Mouse (Mus musculus) neural tube, embryonic 14.5 days (tissue): Measurements from ENCODE around the gene Pde4dip. TPM values are rescaled to one million over a fixed set of nuclear protein-coding genes. Genes with fewer than 3 reads are reported as not detected.

Experiments
- ATAC-seq: fragments of 200-750 bp; cut with Nextera tagmentation; 2 replicates; pipeline ENCODE4 v1.8.0; 2017; ENCODE audit warnings: low read depth, mild to moderate bottlenecking, moderate TSS enrichment, moderate library complexity
- H3K27ac ChIP-seq: fragments of 300-500 bp; sonication (generic); 2 replicates; pipeline ENCODE4 v1.5.1; 2014; ENCODE audit warnings: low read depth, mild to moderate bottlenecking, control low read depth, low read length, moderate library complexity, mixed read lengths
- H3K27me3 ChIP-seq: fragments of 300-500 bp; sonication (generic); 2 replicates; pipeline ENCODE4 v1.6.1; 2014; ENCODE audit warnings: low read length; ENCODE audit not compliant: control insufficient read depth, insufficient read depth
- H3K36me3 ChIP-seq: fragments of 300-500 bp; sonication (generic); 2 replicates; pipeline ENCODE4 v1.6.1; 2014; ENCODE audit warnings: low read length, mixed read lengths; ENCODE audit not compliant: control insufficient read depth, insufficient read depth
- H3K4me1 ChIP-seq: fragments of 300-500 bp; sonication (generic); 2 replicates; pipeline ENCODE4 v1.6.1; 2014; ENCODE audit warnings: low read length; ENCODE audit not compliant: control insufficient read depth, insufficient read depth
- H3K4me2 ChIP-seq: fragments of 300-500 bp; sonication (generic); 2 replicates; pipeline ENCODE4 v1.6.1; 2014; ENCODE audit warnings: mild to moderate bottlenecking, low read depth, low read length, control low read depth
- H3K4me3 ChIP-seq: fragments of 300-500 bp; sonication (generic); 2 replicates; pipeline ENCODE4 v1.5.1; 2014; ENCODE audit warnings: low read depth, low read length, control low read depth, mixed read lengths
- H3K9ac ChIP-seq: fragments of 300-500 bp; sonication (generic); replicated peaks from 2 replicates; pipeline ENCODE4 v1.6.1; 2014; ENCODE audit warnings: low read depth, mild to moderate bottlenecking, control low read depth, low read length, mixed read lengths
- H3K9me3 ChIP-seq: fragments of 300-500 bp; sonication (generic); 2 replicates; pipeline ENCODE4 v1.6.1; 2016; ENCODE audit warnings: low read length; ENCODE audit not compliant: control insufficient read depth
- WGBS: fragments of 180-500 bp; shearing (Covaris S2); extraction: QIAGEN DNeasy Blood & Tissue Kit; methylation state at CpG from one replicate; pipeline ENCODE4 v1.1.7; 2014; 5-methylcytosine and 5-hydroxymethylcytosine counted together
- polyA plus RNA-seq: library from polyadenylated mRNA; unstranded; fragments of >200 nt; fragmentation: Nextera tagmentation; extraction: Ambion mirVana; gene quantifications from 2 replicates; pipeline ENCODE4 v1.2.1, GENCODE M21; 2014

The Pde4dip gene
- polyA plus RNA-seq, 1 experiment from 2014 or later = 75.8 TPM

- no peak overlapping the region for H3K4me2 ChIP-seq
- peaks cover 10% of the 10 kb centered on the region for H3K4me1 ChIP-seq
- no peaks in the 10 kb centered on the region for H3K9me3 ChIP-seq
- H3K27ac ChIP-seq = no peak overlapping the region
- no peaks in the 10 kb centered on the region for H3K36me3 ChIP-seq
- no peaks in the 10 kb centered on the region for H3K27me3 ChIP-seq
- no peak; the same call in 1 of the 2 replicates for ATAC-seq
- H3K4me3 ChIP-seq = no peak overlapping the region
- 58% methylated on average over 7 of the region's 7 CpGs for WGBS
- no peak overlapping the region for H3K9ac ChIP-seq
Observed at GRCm38 (mm10) chr3:97931310-97931885, 42.9 kb upstream of the Pde4dip start.

GRCm38 (mm10) chr3:97930787-97931158, 42.3 kb upstream of the Pde4dip start:
- no peak for ATAC-seq
- Histone ChIP-seq H3K4me1 (peaks cover 10% of the 10 kb centered on the region), H3K4me3 (no peak overlapping the region), H3K9ac (no peak overlapping the region), H3K27ac (no peak overlapping the region), H3K9me3 (no peaks in the 10 kb centered on the region), H3K4me2 (no peak overlapping the region), H3K27me3 (no peaks in the 10 kb centered on the region), H3K36me3 (no peaks in the 10 kb centered on the region)
- 75% methylated on average over 8 of the region's 8 CpGs for WGBS

- Histone ChIP-seq H3K4me1 (peaks cover 10% of the 10 kb centered on the region), H3K27me3 (no peaks in the 10 kb centered on the region), H3K27ac (no peak overlapping the region), H3K9me3 (no peaks in the 10 kb centered on the region), H3K9ac (no peak overlapping the region), H3K4me2 (no peak overlapping the region), H3K4me3 (no peak overlapping the region), H3K36me3 (no peaks in the 10 kb centered on the region)
- no peak for ATAC-seq
- WGBS = 69% methylated on average over 12 of the region's 12 CpGs
Observed at GRCm38 (mm10) chr3:97930141-97930786, 41.8 kb upstream of the Pde4dip start.

GRCm38 (mm10) chr3:97928968-97929858, 40.7 kb upstream of the Pde4dip start:
- Histone ChIP-seq H3K4me1 (peaks cover 10% of the 10 kb centered on the region), H3K27ac (no peak overlapping the region), H3K36me3 (no peaks in the 10 kb centered on the region), H3K27me3 (no peaks in the 10 kb centered on the region), H3K9ac (no peak overlapping the region), H3K4me3 (no peak overlapping the region), H3K4me2 (no peak overlapping the region), H3K9me3 (no peaks in the 10 kb centered on the region)
- WGBS = 64% methylated on average over 9 of the region's 9 CpGs
- ATAC-seq = peak; percentile 78; the same call in 1 of the 2 replicates

GRCm38 (mm10) chr3:97927322-97927721, 38.8 kb upstream of the Pde4dip start:
- H3K36me3 ChIP-seq = no peaks in the 10 kb centered on the region
- H3K4me3 ChIP-seq = no peak overlapping the region
- H3K4me2 ChIP-seq = no peak overlapping the region
- no peak overlapping the region for H3K27ac ChIP-seq
- no peak overlapping the region for H3K9ac ChIP-seq
- ATAC-seq = no peak
- peaks cover 8% of the 10 kb centered on the region for H3K4me1 ChIP-seq
- H3K27me3 ChIP-seq = no peaks in the 10 kb centered on the region
- WGBS = 88% methylated on average over 4 of the region's 4 CpGs
- no peaks in the 10 kb centered on the region for H3K9me3 ChIP-seq

GRCm38 (mm10) chr3:97925246-97925645, 36.7 kb upstream of the Pde4dip start:
- peaks cover 12% of the 10 kb centered on the region for H3K36me3 ChIP-seq
- no peaks in the 10 kb centered on the region for H3K4me1 ChIP-seq
- H3K4me3 ChIP-seq = no peak overlapping the region
- H3K9ac ChIP-seq = no peak overlapping the region
- H3K9me3 ChIP-seq = no peaks in the 10 kb centered on the region
- H3K27ac ChIP-seq = no peak overlapping the region
- no peaks in the 10 kb centered on the region for H3K27me3 ChIP-seq
- ATAC-seq = no peak
- H3K4me2 ChIP-seq = no peak overlapping the region
- 92% methylated on average over 2 of the region's 2 CpGs for WGBS

GRCm38 (mm10) chr3:97918885-97919550, 30.5 kb upstream of the Pde4dip start:
- Histone ChIP-seq H3K27ac (no peak overlapping the region), H3K4me1 (no peaks in the 10 kb centered on the region), H3K9ac (no peak overlapping the region), H3K9me3 (no peaks in the 10 kb centered on the region), H3K36me3 (peaks cover 14% of the 10 kb centered on the region), H3K4me2 (no peak overlapping the region), H3K27me3 (no peaks in the 10 kb centered on the region), H3K4me3 (no peak overlapping the region)
- ATAC-seq = no peak
- 97% methylated on average over 10 of the region's 10 CpGs for WGBS

- no peak for ATAC-seq
Observed at GRCm38 (mm10) chr3:97915081-97915480, 26.6 kb upstream of the Pde4dip start.

More at GRCm38 (mm10) chr3:97915081-97915480, 26.6 kb upstream of the Pde4dip start:
- Histone ChIP-seq H3K4me2 (no peak overlapping the region), H3K4me1 (no peaks in the 10 kb centered on the region), H3K4me3 (no peak overlapping the region), H3K36me3 (peaks cover 3% of the 10 kb centered on the region; the same call in 1 of the 2 replicates), H3K9ac (no peak overlapping the region), H3K27me3 (no peaks in the 10 kb centered on the region), H3K27ac (no peak overlapping the region), H3K9me3 (no peaks in the 10 kb centered on the region)
- WGBS = 81% methylated on average over 4 of the region's 4 CpGs
